Mouse (Mus musculus) heart, adult 8-10 months (tissue): ENCODE measurements around the gene Kifc1. TPM values are rescaled to one million over a fixed set of nuclear protein-coding genes. Genes with fewer than 3 reads are reported as not detected.

Source experiments
- DNase-seq: peaks from one replicate; pipeline ENCODE4 v3.0.0; 2022; ENCODE audit warnings: low spot score
- microRNA-seq: library from miRNA; unstranded; fragments of <30 nt; microRNA quantifications from one replicate; pipeline ENCODE4 v1.2.0, GENCODE M21; 2022
- total RNA-seq, 4 experiments: library from RNA; stranded (reverse); gene quantifications; 2 replicates each; pipeline ENCODE4 v1.2.4; 2022

The Kifc1 gene
- total RNA-seq, 4 experiments from 2014 or later: 0.31 to 1.9 (median 0.51) TPM

- DNase-seq: no peak
These were observed 32.6 kb downstream of the Kifc1 start for GRCm38 (mm10) chr17:33857816-33858215.

GRCm38 (mm10) chr17:33851331-33851730 is 39.1 kb downstream of the Kifc1 start:
- DNase-seq: no peak

GRCm38 (mm10) chr17:33848139-33848538 is 42.3 kb downstream of the Kifc1 start:
- no peak for DNase-seq

GRCm38 (mm10) chr17:33844196-33844595 is 46.3 kb downstream of the Kifc1 start:
- DNase-seq: no peak

GRCm38 (mm10) chr17:33842966-33843795 is 47.3 kb downstream of the Kifc1 start, which contains the start of gene Cd320:
TSS of gene Cd320 (plus strand) at chr17:33843091.
- DNase-seq: peak; percentile 93

GRCm38 (mm10) chr17:33829561-33829960 is 60.9 kb downstream of the Kifc1 start:
- no peak for DNase-seq

GRCm38 (mm10) chr17:33828892-33829291 is 61.6 kb downstream of the Kifc1 start:
- peak; percentile 90 for DNase-seq

GRCm38 (mm10) chr17:33826850-33827249 is 63.6 kb downstream of the Kifc1 start:
- peak; percentile 79 for DNase-seq

Small RNA genes lying within 50 kb of the gene (microRNA-seq; reads per million reads assigned to microRNA genes)
- not detected for gene Gm27740

Other genes with a start within 250 kb of the Kifc1 start
- gene Hnrnpm, start 203.8 kb downstream of the Kifc1 start, total RNA-seq: 10 to 100 TPM; 76.0 to 96.9 (median 84.0) TPM
- 100 to 1,000 TPM; 126 to 160 (median 136) TPM for gene March2, start 172.0 kb downstream of the Kifc1 start, total RNA-seq
- gene Rab11b, start 130.1 kb downstream of the Kifc1 start, total RNA-seq: 100 to 1,000 TPM; 248 to 275 (median 267) TPM
- gene Angptl4, start 108.8 kb downstream of the Kifc1 start, total RNA-seq: 1 to 10 TPM; 2.9 to 9.8 (median 8.3) TPM
- 10 to 100 TPM; 44.4 to 64.9 (median 51.3) TPM for gene Kank3, start 80.1 kb downstream of the Kifc1 start, total RNA-seq
- gene Rps28, start 66.1 kb downstream of the Kifc1 start, total RNA-seq: 100 to 1,000 TPM; 691 to 822 (median 750) TPM
- gene Ndufa7, start 66.1 kb downstream of the Kifc1 start, total RNA-seq: 100 to 1,000 TPM; 676 to 749 (median 700) TPM
- gene Cd320, start 47.6 kb downstream of the Kifc1 start, total RNA-seq: 10 to 100 TPM; 28.9 to 33.6 (median 33.2) TPM
- not detected for gene Gm7029, start 16.8 kb downstream of the Kifc1 start, total RNA-seq
- gene Platr17, start 14.5 kb upstream of the Kifc1 start, total RNA-seq: not detected
- 10 to 100 TPM; 11.5 to 16.2 (median 13.7) TPM for gene Daxx, start 18.8 kb upstream of the Kifc1 start, total RNA-seq
- gene Tapbp, start 25.2 kb upstream of the Kifc1 start, total RNA-seq: 100 to 1,000 TPM in 2 of 4 experiments, 10 to 100 TPM in 2; 96.8 to 113 (median 105) TPM
- 10 to 100 TPM; 18.1 to 21.0 (median 19.3) TPM for gene Zbtb22, start 25.2 kb upstream of the Kifc1 start, total RNA-seq
- 10 to 100 TPM; 29.8 to 35.1 (median 34.1) TPM for gene Rgl2, start 38.9 kb upstream of the Kifc1 start, total RNA-seq
- 10 to 100 TPM; 62.7 to 82.9 (median 71.1) TPM for gene Pfdn6, start 49.7 kb upstream of the Kifc1 start, total RNA-seq
- gene Wdr46, start 50.0 kb upstream of the Kifc1 start, total RNA-seq: 10 to 100 TPM; 10.1 to 12.8 (median 11.6) TPM
- gene B3galt4, start 60.8 kb upstream of the Kifc1 start, total RNA-seq: 1 to 10 TPM in 3 of 4 experiments, under 1 TPM in 1; 0.89 to 2.6 (median 1.6) TPM
- gene Vps52, start 65.2 kb upstream of the Kifc1 start, total RNA-seq: 10 to 100 TPM; 35.6 to 45.0 (median 41.6) TPM
- 100 to 1,000 TPM; 373 to 430 (median 408) TPM for gene Rps18, start 65.3 kb upstream of the Kifc1 start, total RNA-seq
- 100 to 1,000 TPM; 111 to 163 (median 123) TPM for gene H2-K1, start 109.7 kb upstream of the Kifc1 start, total RNA-seq
- gene Ring1, start 134.0 kb upstream of the Kifc1 start, total RNA-seq: 10 to 100 TPM; 11.9 to 18.1 (median 14.1) TPM
- 100 to 1,000 TPM; 134 to 149 (median 137) TPM for gene H2-Ke6, start 137.4 kb upstream of the Kifc1 start, total RNA-seq
- 10 to 100 TPM; 64.1 to 79.1 (median 73.2) TPM for gene Slc39a7, start 141.0 kb upstream of the Kifc1 start, total RNA-seq
- 10 to 100 TPM; 33.4 to 46.3 (median 42.3) TPM for gene Rxrb, start 141.2 kb upstream of the Kifc1 start, total RNA-seq
- gene Col11a2, start 148.8 kb upstream of the Kifc1 start, total RNA-seq: 1 to 10 TPM in 3 of 4 experiments, under 1 TPM in 1; 0.87 to 1.3 (median 1.2) TPM
- gene H2-Oa, start 201.7 kb upstream of the Kifc1 start, total RNA-seq: under 1 TPM in 2 of 4 experiments, not detected in 2; 0.25 to 0.28 TPM
- gene H2-DMa, start 228.9 kb upstream of the Kifc1 start, total RNA-seq: 1 to 10 TPM; 2.2 to 3.9 (median 3.7) TPM
- gene Brd2, start 232.0 kb upstream of the Kifc1 start, total RNA-seq: 10 to 100 TPM; 61.0 to 75.7 (median 69.8) TPM